Mouse (Mus musculus) bone marrow macrophage, adult 2 months (primary cell): ENCODE measurements around the gene Gm10306. TPM values are rescaled to one million over a fixed set of nuclear protein-coding genes. Genes with fewer than 3 reads are reported as not detected.

Experiments used
- H3K27ac ChIP-seq: 2 replicates; pipeline ENCODE4 v1.5.1; 2012; ENCODE audit warnings: low read depth, low read length; ENCODE audit not compliant: insufficient read depth
- H3K4me1 ChIP-seq: 2 replicates; pipeline ENCODE4 v1.6.1; 2012; ENCODE audit warnings: low read length; ENCODE audit not compliant: control insufficient read depth, insufficient read depth
- H3K4me3 ChIP-seq: 2 replicates; pipeline ENCODE4 v1.5.1; 2012; ENCODE audit warnings: mild to moderate bottlenecking, low read length, moderate library complexity; ENCODE audit not compliant: insufficient read depth
- CTCF ChIP-seq: IDR thresholded peaks from 2 replicates; pipeline ENCODE4 v1.5.1; 2012; ENCODE audit warnings: low read depth, mild to moderate bottlenecking, low read length, moderate library complexity
- POLR2A ChIP-seq: IDR thresholded peaks from 2 replicates; pipeline ENCODE4 v1.6.1; 2012; ENCODE audit warnings: mild to moderate bottlenecking, low read depth, low read length, borderline replicate concordance
- polyA plus RNA-seq: library from polyadenylated mRNA; stranded (reverse); fragments of >200 nt; gene quantifications from 2 replicates; pipeline ENCODE4 v1.2.4, GENCODE M21; 2012; ENCODE audit not compliant: missing spikeins, insufficient read depth, insufficient read length

The Gm10306 gene
- polyA plus RNA-seq, 1 experiment, result not detected

GRCm38 (mm10) chr4:94559266-94559665 is 2.9 kb downstream of the Gm10306 start:
- TF ChIP-seq POLR2A, result no peak
- no peak for TF ChIP-seq CTCF
- Histone ChIP-seq H3K4me1 (peaks cover 4% of the 10 kb centered on the region; the same call in 1 of the 2 replicates), H3K27ac (no peak overlapping the region), H3K4me3 (no peak overlapping the region)

DNA sequence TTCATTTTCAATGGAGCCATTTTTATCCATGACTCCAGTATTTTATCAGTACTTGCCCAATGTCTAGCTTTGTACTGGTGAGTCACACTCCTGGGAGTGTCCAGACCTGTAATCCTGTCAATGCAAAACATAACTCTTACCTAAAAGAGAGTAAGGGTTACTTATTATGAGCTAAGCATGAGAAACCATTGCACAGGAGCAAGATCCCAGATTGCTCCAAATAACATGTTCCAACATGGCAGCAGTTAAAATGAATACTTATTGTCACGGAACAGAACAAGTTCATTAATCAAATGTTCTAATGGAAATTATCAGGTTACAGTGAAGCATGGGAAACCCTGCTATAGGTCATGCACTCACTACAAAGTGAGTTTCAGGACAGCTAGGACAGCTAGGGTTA is 4.0 kb downstream of the Gm10306 start:
- H3K4me1 ChIP-seq, result peaks cover 3% of the 10 kb centered on the region; the same call in 1 of the 2 replicates
- H3K4me3 ChIP-seq, result no peak overlapping the region
- TF ChIP-seq CTCF (no peak), POLR2A (no peak)
- H3K27ac ChIP-seq, result no peak overlapping the region

DNA sequence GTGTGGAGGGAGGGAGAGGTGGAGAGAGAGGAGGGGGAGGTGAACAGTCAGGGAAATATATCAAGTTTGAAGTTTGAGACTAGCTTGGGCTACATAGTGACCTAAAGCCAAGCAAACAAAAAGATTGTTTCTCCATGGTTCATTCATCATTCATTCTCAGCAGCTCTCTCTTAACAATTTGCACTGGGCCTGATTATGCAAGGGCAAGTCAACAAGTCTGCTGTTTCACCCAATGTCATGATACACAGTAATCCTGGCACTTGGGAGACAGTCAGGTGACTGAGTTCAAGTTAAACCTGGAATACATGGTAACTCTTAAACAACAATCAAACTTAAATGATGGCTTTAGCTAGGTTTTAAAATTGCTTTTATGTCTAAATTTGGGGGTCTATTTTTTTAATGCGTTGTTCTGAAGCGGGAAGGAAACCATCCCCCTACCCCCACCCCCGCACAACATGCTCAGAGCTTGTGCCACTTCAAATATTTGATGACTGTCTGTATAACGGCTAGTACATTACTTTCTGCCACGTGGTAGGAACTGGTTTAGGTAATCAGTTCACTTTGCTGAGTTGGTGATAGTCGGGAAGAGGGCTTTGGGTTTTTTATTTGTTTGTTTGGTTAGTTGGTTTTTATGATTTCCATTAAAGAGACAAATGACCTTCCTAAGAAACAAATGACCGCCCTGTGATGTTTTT is 5.8 kb downstream of the Gm10306 start:
- Histone ChIP-seq H3K4me1 (peaks cover 1% of the 10 kb centered on the region; the same call in 1 of the 2 replicates), H3K4me3 (no peak overlapping the region), H3K27ac (no peak overlapping the region)
- no peak for TF ChIP-seq CTCF
- TF ChIP-seq POLR2A, result no peak

- Histone ChIP-seq H3K27ac (no peak overlapping the region), H3K4me3 (no peak overlapping the region), H3K4me1 (no peaks in the 10 kb centered on the region)
- TF ChIP-seq POLR2A, result no peak
- TF ChIP-seq CTCF, result no peak
These were observed 8.0 kb downstream of the Gm10306 start for GRCm38 (mm10) chr4:94564297-94564696.

DNA sequence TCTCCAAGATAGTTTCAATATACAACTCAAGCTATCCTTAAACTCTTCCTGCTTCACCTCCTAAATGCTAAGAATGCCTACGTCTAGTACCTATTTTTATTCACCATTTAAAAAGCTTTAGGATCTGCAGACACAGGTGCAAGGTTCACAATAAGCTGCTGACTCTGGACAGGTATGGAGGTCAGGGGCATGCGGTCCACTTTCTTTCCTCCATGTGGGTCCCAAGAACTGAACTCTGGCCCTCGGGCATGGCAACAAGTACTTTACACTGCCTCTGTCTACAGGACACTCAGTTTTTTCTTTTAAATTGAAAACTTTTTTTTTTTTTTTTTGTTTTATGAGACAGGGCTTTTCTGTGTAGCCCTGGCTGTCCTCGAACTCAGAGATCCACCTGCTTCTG is 16.3 kb downstream of the Gm10306 start:
- no peak overlapping the region for H3K27ac ChIP-seq
- no peak overlapping the region for H3K4me3 ChIP-seq
- no peak for TF ChIP-seq CTCF
- no peak for TF ChIP-seq POLR2A
- H3K4me1 ChIP-seq, result no peaks in the 10 kb centered on the region

GRCm38 (mm10) chr4:94591765-94592381 is 35.5 kb downstream of the Gm10306 start:
- Histone ChIP-seq H3K4me1 (peaks cover 5% of the 10 kb centered on the region; the same call in 1 of the 2 replicates), H3K27ac (no peak overlapping the region), H3K4me3 (no peak overlapping the region)
- TF ChIP-seq POLR2A, result no peak
- no peak for TF ChIP-seq CTCF

DNA sequence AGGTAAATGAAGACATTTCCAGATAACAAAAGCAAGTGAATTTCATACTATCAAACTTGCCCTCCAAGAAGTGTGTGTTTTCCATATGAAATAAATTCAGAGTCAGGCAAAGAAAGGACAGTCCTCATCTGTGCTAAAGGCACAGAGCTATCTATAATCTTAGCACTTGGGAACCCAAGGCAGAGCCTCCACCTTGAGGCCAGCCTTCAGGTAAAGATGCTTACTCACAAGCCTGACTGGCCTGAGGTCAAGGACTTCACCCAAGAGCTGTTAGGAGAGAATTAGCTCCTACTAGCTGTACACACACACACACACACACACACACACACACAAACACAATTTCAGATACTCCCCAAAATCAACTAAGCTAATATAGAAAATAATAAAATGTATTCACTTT is 36.4 kb downstream of the Gm10306 start:
- H3K4me3 ChIP-seq, result no peak overlapping the region
- TF ChIP-seq POLR2A (no peak), CTCF (no peak)
- H3K4me1 ChIP-seq, result peaks cover 6% of the 10 kb centered on the region
- no peak overlapping the region for H3K27ac ChIP-seq

DNA sequence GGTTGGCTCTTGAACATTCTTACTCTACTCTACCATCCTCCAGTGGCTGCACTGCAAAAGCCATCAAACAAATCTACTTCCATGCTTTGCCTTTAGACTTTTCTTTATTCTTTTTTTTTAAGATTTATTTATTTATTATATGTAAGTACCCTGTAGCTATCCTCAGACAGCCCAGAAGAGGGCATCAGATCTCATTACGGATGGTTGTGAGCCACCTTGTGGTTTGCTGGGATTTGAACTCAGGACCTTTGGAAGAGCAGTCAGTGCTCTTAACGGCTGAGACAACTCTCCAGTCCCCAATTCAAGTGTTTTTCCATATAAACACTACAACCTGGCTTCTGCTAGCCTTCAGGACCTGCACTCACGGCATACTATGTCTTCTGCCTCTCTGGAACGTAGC is 45.0 kb downstream of the Gm10306 start:
- H3K4me3 ChIP-seq, result peak overlapping the region; percentile 21
- no peak overlapping the region for H3K27ac ChIP-seq
- TF ChIP-seq CTCF (no peak), POLR2A (no peak)
- H3K4me1 ChIP-seq, result peaks cover 15% of the 10 kb centered on the region

GRCm38 (mm10) chr4:94602496-94603030 is 46.2 kb downstream of the Gm10306 start:
- Histone ChIP-seq H3K4me1 (peaks cover 14% of the 10 kb centered on the region), H3K4me3 (peak overlapping the region; percentile 87), H3K27ac (peak overlapping the region; percentile 63)
- TF ChIP-seq POLR2A (no peak), CTCF (no peak)

GRCm38 (mm10) chr4:94603031-94603629 is 46.8 kb downstream of the Gm10306 start, which contains the start of gene Plaa:
TSS of gene Plaa (minus strand) at chr4:94603244.
- peak within 1 kb of the TSS; percentile 87 for H3K4me3 ChIP-seq
- H3K27ac ChIP-seq, result peak within 1 kb of the TSS; percentile 77
- TF ChIP-seq CTCF (no peak), POLR2A (no peak)
- H3K4me1 ChIP-seq, result peaks cover 9% of the 10 kb centered on the region
